Mouse (Mus musculus) effector memory CD4-positive, alpha-beta T cell, adult 5 months (primary cell): ENCODE measurements around the gene Vmn1r148. TPM values are rescaled to one million over a fixed set of nuclear protein-coding genes. Genes with fewer than 3 reads are reported as not detected.

ENCODE experiments used
- polyA plus RNA-seq: library from polyadenylated mRNA; unstranded; fragments of 100-300 nt; shearing (Covaris generic); gene quantifications from one replicate; pipeline ENCODE4 v1.2.1, GENCODE M21; 2017

Vmn1r148 gene
- polyA plus RNA-seq = not detected

DNA sequence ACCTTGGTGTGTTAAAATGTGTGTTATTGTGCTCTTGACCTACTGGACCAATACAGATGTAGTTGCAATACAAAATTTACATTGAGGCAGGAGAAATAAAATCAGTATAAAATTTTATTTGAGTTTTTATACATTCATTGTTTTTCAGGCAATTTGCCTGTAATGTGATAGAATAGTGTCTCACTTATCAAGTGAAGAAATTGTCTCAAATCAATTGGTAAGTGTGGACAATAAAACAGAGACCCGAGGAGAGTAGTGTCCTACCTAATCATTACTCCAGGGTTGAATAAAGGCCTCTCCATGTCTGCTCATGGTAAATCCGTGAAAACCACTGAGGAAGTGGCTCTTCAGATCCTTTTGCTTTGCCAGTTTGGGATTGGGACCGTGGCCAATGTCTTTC lies at the start of gene Vmn1r148:
Vmn1r148 (plus strand) TSS at position 301 of the 400 bp plus-strand sequence.

DNA sequence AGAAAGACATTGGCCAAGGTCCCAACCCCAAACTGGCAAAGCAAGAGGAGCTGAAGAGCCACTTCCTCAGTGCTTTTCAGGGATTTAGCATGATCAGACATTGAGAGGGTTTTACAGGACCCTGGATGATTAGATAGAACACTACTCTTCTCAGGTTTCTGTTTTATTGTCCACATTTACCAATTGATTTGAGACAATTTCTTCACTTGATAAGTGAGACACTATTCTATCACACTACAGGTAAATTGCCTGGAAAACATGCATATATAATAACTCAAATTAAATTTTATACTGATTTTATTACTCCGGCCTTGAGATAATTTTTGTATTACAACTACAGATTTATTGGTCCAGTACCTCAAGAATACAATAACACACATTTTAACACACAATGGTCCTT lies 42.4 kb upstream of the Vmn1r148 start, which contains the start of gene Gm8660:
Gm8660 (minus strand) TSS at position 101 of the 400 bp plus-strand sequence.

DNA sequence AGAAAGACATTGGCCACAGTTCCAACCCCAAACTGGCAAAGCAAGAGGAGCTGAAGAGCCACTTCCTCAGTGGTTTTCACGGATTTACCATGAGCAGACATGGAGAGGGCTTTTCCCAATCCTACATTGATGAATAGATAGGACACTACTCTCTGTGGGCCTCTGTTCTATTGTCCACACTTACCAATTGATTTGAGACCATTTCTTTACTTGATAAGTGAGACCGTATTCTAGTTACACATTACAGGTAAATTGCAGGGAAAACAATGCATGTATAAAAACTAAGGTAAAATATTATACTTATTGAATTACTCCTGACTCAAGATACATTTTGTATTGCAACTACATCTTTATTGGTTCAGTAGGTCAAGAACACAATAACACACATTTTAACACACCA lies 24.7 kb downstream of the Vmn1r148 start, which contains the start of gene Vmn1r149:
Vmn1r149 (minus strand) TSS at position 101 of the 400 bp plus-strand sequence.

DNA sequence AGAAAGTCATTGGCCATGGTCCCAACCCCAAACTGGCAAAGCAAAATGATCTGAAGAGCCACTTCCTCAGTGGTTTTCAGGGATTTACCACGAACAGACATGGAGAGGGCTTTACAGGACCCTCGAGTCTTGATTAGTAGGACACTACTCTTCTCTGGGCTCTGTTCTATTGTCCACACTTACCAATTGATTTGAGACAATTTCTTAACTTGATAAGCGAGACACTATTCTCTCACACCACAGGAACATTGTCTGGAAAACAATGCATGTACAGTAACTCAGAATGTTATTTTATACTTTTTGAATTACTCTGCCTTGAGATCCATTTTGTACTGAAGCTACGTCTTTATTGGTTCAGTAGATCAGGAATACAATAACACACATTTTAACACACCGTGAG lies 50.6 kb downstream of the Vmn1r148 start, which contains the start of gene Gm10665:
Gm10665 (minus strand) TSS at position 101 of the 400 bp plus-strand sequence.

Other genes starting within 250 kb of the Vmn1r148 start
- not detected for gene Vmn1r142, start 249.5 kb upstream of the Vmn1r148 start, polyA plus RNA-seq
- not detected for gene Vmn1r143, start 224.2 kb upstream of the Vmn1r148 start, polyA plus RNA-seq
- not detected for gene Gm8653, start 212.3 kb upstream of the Vmn1r148 start, polyA plus RNA-seq
- not detected for gene Gm8453, start 184.1 kb upstream of the Vmn1r148 start, polyA plus RNA-seq
- gene Gm4187, start 83.9 kb upstream of the Vmn1r148 start, polyA plus RNA-seq = not detected
- gene Gm8660, start 42.5 kb upstream of the Vmn1r148 start, polyA plus RNA-seq = not detected
- gene Vmn1r149, start 24.6 kb downstream of the Vmn1r148 start, polyA plus RNA-seq = not detected
- gene Gm10665, start 50.5 kb downstream of the Vmn1r148 start, polyA plus RNA-seq = 0.65 TPM
- gene Vmn1r151, start 86.1 kb downstream of the Vmn1r148 start, polyA plus RNA-seq = not detected
- 1.1 TPM for gene Vmn1r152, start 109.4 kb downstream of the Vmn1r148 start, polyA plus RNA-seq
- not detected for gene Gm8677, start 121.3 kb downstream of the Vmn1r148 start, polyA plus RNA-seq
- not detected for gene Gm4201, start 151.8 kb downstream of the Vmn1r148 start, polyA plus RNA-seq
- gene Gm4565, start 174.5 kb downstream of the Vmn1r148 start, polyA plus RNA-seq = not detected
- gene Vmn1r155, start 244.4 kb downstream of the Vmn1r148 start, polyA plus RNA-seq = 0.67 TPM